Mouse (Mus musculus) kidney, postnatal 0 days (tissue): ENCODE results near the gene Exosc5. TPM values are rescaled to one million over a fixed set of nuclear protein-coding genes. Genes with fewer than 3 reads are reported as not detected.

Source experiments
- ATAC-seq: fragments of 200-750 bp; cut with Nextera tagmentation; replicated peaks from 2 replicates; pipeline ENCODE4 v1.8.0; 2017; ENCODE audit warnings: low read depth, moderate number of reproducible peaks, moderate TSS enrichment, moderate library complexity; ENCODE audit not compliant: low FRiP score
- DNase-seq: peaks from one replicate; pipeline ENCODE4 v3.0.0-alpha.2; 2016; ENCODE audit warnings: low spot score
- H3K27ac ChIP-seq: fragments of 300-500 bp; sonication (generic); 2 replicates; pipeline ENCODE4 v1.5.1; 2014; ENCODE audit warnings: mild to moderate bottlenecking
- H3K27me3 ChIP-seq: fragments of 300-500 bp; sonication (generic); 2 replicates; pipeline ENCODE4 v1.6.1; 2014; ENCODE audit warnings: low read length, mixed read lengths; ENCODE audit not compliant: insufficient read depth
- H3K36me3 ChIP-seq: fragments of 300-500 bp; sonication (generic); 2 replicates; pipeline ENCODE4 v1.6.1; 2014; ENCODE audit warnings: low read length, mixed read lengths; ENCODE audit not compliant: insufficient read depth
- H3K4me1 ChIP-seq: fragments of 300-500 bp; sonication (generic); replicated peaks from 2 replicates; pipeline ENCODE4 v1.6.1; 2014; ENCODE audit warnings: antibody characterized with exemption, low read length, mixed read lengths; ENCODE audit not compliant: insufficient read depth
- H3K4me2 ChIP-seq: fragments of 300-500 bp; sonication (generic); 2 replicates; pipeline ENCODE4 v1.6.1; 2014; ENCODE audit warnings: mild to moderate bottlenecking, low read length, moderate library complexity, mixed read lengths
- H3K4me3 ChIP-seq: fragments of 300-500 bp; sonication (generic); replicated peaks from 2 replicates; pipeline ENCODE4 v1.5.1; 2014; ENCODE audit warnings: low read depth, low read length
- H3K9ac ChIP-seq: fragments of 300-500 bp; sonication (generic); 2 replicates; pipeline ENCODE4 v1.6.1; 2014; ENCODE audit warnings: low read depth, low read length
- H3K9me3 ChIP-seq: fragments of 300-500 bp; sonication (generic); replicated peaks from 2 replicates; pipeline ENCODE4 v1.6.1; 2016; ENCODE audit warnings: low read length, inconsistent platforms, mixed read lengths
- CTCF ChIP-seq: IDR thresholded peaks from 2 replicates; pipeline ENCODE4 v1.5.1; 2016; ENCODE audit warnings: antibody characterized with exemption, low read depth, mild to moderate bottlenecking, moderate library complexity
- WGBS: fragments of 180-500 bp; shearing (Covaris S2); extraction: QIAGEN DNeasy Blood & Tissue Kit; methylation state at CpG from one replicate; pipeline ENCODE4 v1.1.7; 2014; 5-methylcytosine and 5-hydroxymethylcytosine counted together
- polyA plus RNA-seq: library from polyadenylated mRNA; unstranded; fragments of >200 nt; fragmentation: Nextera tagmentation; extraction: Ambion mirVana; gene quantifications from 2 replicates; pipeline ENCODE4 v1.2.1, GENCODE M21; 2015

Gene Exosc5
- polyA plus RNA-seq, 1 experiment from 2014 or later, result 76.8 TPM

DNA sequence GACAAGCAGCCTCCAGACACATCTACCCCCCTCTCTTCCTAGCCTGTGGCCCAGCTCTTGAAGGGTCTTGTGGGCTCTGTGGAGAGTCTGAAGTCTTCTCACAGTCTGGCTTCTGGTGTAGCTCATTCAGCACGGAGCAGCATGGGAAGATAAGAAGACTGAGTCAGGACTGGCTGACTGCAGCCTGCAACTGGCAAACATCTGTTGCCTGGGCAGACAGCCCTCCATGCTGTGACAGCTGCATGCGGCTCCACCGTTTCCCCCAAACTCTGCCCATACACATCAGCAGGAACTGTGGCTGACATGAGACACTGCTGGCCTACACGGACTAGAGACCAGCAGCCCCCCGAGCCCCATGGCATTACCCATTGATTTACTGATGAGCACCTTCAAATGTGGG, 34.1 kb upstream of the Exosc5 start:
- ATAC-seq (no peak), DNase-seq (no peak)
- no peak for TF ChIP-seq CTCF
- no peak overlapping the region for H3K27ac ChIP-seq
- peaks cover 10% of the 10 kb centered on the region; the same call in 1 of the 2 replicates for H3K36me3 ChIP-seq
- H3K27me3 ChIP-seq, result no peaks in the 10 kb centered on the region
- no peaks in the 10 kb centered on the region for H3K9me3 ChIP-seq
- H3K4me2 ChIP-seq, result no peak overlapping the region
- H3K9ac ChIP-seq, result no peak overlapping the region
- H3K4me1 ChIP-seq, result 0 out of 2 replicates have a peak, but pooled peaks cover 10% of the 10 kb centered on the region
- H3K4me3 ChIP-seq, result no peak overlapping the region
- 80% methylated on average over 5 of the region's 5 CpGs for WGBS

DNA sequence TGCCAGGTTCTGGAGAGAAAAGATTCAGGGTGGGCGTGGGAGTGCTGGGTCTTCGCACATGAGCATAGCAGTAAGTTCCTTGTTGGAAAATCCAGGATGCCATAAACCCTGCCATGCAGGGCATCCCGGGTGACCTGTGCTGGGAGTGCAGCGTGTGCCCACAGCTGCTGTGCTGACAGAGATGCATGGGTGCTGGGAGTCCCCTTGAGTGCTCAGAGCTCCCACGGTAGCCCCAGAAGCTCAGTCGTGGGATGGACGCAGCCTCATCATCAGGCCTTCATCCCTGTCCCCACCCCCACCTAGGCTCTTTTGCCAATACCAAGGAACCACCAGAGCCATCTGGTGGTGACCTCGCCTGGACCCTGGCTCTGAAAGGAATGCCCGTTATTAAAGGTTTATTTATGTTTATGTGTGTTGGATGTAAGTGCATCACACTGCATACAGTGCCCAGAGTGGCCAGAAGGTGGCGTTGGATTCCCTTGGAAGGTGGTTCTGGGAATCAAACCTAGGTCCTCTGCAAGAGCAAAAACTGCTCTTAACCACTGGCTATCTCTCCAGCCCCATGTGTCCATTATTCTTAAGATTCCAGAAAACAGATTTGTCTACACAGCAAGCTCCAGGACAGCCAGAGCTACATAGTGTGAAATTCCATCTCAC, 33.2 kb upstream of the Exosc5 start:
- Histone ChIP-seq H3K27ac (peak overlapping the region; percentile 65; the same call in 1 of the 2 replicates), H3K27me3 (no peaks in the 10 kb centered on the region), H3K9ac (no peak overlapping the region), H3K4me2 (no peak overlapping the region), H3K4me1 (0 out of 2 replicates have a peak, but pooled peaks cover 8% of the 10 kb centered on the region), H3K4me3 (no peak overlapping the region), H3K36me3 (peaks cover 16% of the 10 kb centered on the region; the same call in 1 of the 2 replicates), H3K9me3 (no peaks in the 10 kb centered on the region)
- ATAC-seq (no peak), DNase-seq (no peak)
- 75% methylated on average over 10 of the region's 10 CpGs for WGBS
- peak; percentile 59 for TF ChIP-seq CTCF

DNA sequence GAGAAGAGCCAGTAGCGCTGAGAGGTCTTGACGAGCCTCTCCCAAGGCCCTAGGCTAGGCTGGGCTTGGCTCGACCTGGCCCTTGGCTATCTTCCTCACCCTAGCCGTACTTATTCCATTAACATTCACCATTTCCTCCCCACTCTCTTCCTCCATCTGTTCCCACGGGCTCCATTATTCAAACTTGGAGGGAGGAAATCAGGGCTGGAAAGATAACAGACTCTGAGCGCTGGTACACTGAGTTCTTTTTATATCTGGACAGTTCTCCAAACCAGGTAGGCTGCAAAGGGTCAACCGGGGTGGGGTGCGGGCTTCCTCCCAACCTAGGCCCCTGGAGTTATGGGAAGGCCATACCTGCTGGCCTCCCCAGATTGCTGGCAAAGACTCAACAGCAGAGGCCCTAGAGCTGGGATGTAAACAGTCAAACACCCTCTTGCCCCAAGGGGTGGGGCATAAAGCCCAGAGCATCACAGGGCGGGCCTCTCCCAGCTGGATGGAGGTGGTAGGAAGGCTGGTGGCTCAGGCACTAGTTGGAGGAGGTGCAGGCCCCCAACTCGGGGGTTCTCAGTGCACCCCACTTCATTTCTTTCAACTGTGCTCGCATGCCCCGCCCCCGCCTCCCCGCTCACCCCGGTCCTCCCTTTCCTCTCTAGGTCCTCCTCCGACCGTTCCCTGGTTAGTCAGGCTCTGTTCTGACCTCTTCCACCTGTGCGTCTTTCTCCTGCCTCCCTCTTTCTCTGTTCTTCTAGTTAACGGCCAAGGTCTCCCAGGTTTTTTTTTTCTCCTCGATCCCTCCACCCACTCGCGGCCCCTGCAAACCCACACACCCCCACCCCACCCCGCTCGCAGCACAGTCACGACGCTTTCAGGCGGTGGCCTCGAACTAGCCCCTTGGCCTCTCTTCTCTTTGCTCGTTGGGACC, 32.2 kb upstream of the Exosc5 start, which contains the start of gene B3gnt8:
B3gnt8 (plus strand) TSS at position 146 of the 922 bp plus-strand sequence.
- no peak for TF ChIP-seq CTCF
- ATAC-seq, result peak; percentile 33
- Histone ChIP-seq H3K36me3 (peaks cover 19% of the 10 kb centered on the region; the same call in 1 of the 2 replicates), H3K9ac (peak within 1 kb of the TSS; percentile 43), H3K4me2 (peak within 1 kb of the TSS; percentile 55), H3K4me1 (0 out of 2 replicates have a peak, but pooled peaks cover 8% of the 10 kb centered on the region), H3K27ac (peak within 1 kb of the TSS; percentile 65), H3K27me3 (no peaks in the 10 kb centered on the region), H3K4me3 (peak within 1 kb of the TSS; percentile 31), H3K9me3 (no peaks in the 10 kb centered on the region)
- WGBS, result 18% methylated on average over 29 of the region's 29 CpGs
- DNase-seq, result peak; percentile 50

DNA sequence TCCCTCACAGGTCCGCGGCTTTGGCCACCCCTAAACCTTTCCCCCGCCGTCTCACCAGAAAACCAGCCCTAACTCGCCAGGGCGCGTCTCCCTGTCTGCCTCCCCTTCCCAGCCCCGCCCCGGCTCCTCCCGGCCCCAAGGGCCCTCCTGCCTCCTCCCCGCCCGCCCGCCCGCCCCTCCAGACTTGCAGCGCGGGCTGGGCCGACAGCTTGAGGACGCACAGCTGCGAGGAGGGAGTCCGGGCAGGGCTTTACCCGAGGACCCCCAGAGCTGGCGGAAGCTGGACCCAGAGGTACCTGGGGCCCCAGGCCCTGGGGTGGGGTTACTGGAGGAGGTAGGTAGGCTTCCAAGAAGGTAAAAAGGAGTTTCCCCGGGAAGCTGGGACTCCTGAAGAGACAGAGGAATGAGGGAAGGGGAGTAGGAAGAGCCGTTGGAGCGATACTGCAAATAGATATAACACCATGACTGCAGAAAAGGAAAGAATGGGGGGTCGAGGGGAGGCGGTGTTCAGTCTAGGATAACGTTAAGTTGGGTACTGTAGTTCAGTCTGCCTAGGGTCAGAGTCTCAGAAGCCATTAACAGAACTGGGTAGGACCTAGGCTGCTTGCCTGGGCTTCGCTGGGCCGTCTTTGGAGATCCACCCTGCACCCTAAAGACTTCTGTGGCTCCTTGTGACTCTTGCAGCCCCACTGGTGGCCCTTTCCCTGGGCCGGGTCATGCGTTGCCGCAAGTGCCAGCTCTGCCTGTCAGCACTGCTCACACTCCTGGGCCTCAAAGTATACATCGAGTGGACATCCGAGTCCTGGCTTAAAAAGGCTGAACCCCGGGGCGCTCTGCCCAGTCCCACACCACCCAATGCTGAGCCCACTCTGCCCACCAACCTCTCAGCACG, 31.3 kb upstream of the Exosc5 start:
- DNase-seq (peak; percentile 80), ATAC-seq (peak; percentile 71)
- TF ChIP-seq CTCF, result no peak
- Histone ChIP-seq H3K27ac (peak overlapping the region; percentile 65), H3K4me3 (peak overlapping the region; percentile 31), H3K4me1 (0 out of 2 replicates have a peak, but pooled peaks cover 8% of the 10 kb centered on the region), H3K4me2 (peak overlapping the region; percentile 55), H3K27me3 (no peaks in the 10 kb centered on the region), H3K36me3 (peaks cover 25% of the 10 kb centered on the region; the same call in 1 of the 2 replicates), H3K9me3 (no peaks in the 10 kb centered on the region), H3K9ac (peak overlapping the region; percentile 43)
- WGBS, result 14% methylated on average over 38 of the region's 38 CpGs

DNA sequence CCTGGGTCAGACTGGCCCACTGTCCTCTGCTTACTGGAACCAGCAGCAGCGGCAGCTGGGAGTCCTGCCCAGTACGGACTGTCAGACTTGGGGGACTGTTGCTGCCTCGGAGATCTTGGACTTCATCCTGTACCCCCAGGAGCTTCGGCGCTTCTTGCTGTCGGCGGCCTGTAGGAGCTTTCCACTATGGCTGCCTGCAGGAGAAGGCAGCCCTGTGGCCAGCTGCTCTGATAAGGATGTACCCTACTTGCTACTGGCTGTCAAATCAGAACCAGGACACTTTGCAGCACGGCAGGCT, 30.7 kb upstream of the Exosc5 start:
- no peak for TF ChIP-seq CTCF
- ATAC-seq, result no peak
- WGBS, result 59% methylated on average over 8 of the region's 8 CpGs
- no peak overlapping the region for H3K27ac ChIP-seq
- H3K4me1 ChIP-seq, result 0 out of 2 replicates have a peak, but pooled peaks cover 8% of the 10 kb centered on the region
- H3K4me3 ChIP-seq, result peak overlapping the region; percentile 31
- H3K9me3 ChIP-seq, result no peaks in the 10 kb centered on the region
- H3K9ac ChIP-seq, result peak overlapping the region; percentile 43; the same call in 1 of the 2 replicates
- H3K36me3 ChIP-seq, result peaks cover 31% of the 10 kb centered on the region; the same call in 1 of the 2 replicates
- H3K27me3 ChIP-seq, result no peaks in the 10 kb centered on the region
- no peak for DNase-seq
- peak overlapping the region; percentile 55 for H3K4me2 ChIP-seq
